Mouse (Mus musculus) ovary, adult 18-20 months (tissue): Measurements from ENCODE around the gene Ntm.

Experiments used
- DNase-seq: peaks from one replicate; pipeline ENCODE4 v3.0.0; 2022; ENCODE audit warnings: low spot score, mixed read lengths

The Ntm gene

DNA sequence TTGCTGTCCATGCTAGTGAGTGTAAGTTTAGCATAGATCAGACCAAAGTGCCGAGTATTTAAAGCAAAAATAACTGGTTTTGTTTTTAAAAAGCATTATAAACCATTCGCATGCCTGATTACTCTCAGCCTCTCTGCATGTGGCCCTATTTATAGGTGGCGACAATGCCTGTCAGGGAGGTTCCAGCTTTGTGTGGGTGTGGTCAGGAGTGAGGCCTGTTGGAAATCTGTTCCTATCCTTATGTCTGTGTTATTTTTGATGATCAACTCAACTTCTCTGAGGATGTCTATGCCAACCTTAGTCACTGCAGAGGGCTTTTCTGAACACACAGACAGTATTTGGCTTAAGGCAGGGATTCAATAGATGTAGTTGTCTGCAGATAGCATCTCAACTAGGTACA, 78.9 kb downstream of the Ntm start:
- DNase-seq = no peak

- DNase-seq = no peak
Measured at GRCm38 (mm10) chr9:29881614-29882013, 81.3 kb downstream of the Ntm start.

DNA sequence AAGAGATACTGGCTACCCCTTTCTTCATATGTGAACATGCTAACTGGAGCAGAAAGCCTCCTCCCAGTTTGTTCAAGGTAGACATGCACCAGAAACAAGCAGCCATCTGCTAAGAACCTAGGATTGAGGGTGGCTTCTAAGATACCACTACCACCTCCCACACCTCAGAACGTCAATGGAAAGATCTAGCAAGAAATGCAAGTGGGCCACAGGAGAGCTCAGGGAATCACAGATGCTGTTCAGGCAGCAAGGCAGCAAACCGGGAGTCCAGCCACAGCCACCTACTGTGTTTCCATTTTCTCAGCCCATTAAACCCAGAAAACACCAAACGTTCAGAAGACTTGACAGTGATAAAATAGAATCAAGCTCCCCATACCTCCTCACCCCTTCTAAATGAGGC, 85.4 kb downstream of the Ntm start:
- no peak for DNase-seq

DNA sequence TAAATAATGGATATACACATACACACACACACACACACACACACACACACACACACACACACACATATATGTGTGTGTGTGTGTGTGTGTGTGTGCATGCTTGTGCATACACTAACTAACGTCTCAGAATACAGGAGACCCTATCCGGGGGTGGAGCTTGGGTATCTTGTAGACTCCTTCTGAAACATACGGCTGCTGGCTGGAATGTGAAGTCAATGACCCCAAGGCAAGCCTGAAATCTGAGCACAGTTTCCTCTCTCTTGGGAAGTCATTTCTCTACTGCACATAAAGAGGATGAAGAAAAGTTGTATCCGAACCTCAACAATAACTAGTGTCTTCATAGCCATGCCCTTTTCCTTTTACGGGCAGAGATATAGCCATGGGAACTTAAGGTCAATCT, 95.2 kb downstream of the Ntm start:
- DNase-seq = no peak

DNA sequence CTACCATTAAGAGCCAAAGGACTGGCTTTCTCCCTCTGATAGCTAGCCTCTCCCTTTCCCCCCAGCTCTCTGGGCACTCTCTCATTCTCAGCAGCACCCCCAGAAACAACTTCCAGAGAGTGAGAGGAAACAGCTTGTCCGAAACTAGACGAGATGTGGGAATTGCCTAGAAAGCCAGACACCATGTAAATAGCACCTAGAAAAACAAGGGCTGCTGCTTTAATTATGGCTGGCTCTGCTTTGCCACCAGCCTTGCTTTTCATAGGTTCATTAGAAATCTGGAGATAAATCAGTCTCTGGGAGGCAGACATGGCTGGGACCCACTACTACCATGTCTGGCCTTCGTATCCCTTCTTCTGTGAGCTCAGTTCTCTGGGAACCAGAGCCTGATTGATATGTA, 96.1 kb downstream of the Ntm start:
- DNase-seq = no peak

DNA sequence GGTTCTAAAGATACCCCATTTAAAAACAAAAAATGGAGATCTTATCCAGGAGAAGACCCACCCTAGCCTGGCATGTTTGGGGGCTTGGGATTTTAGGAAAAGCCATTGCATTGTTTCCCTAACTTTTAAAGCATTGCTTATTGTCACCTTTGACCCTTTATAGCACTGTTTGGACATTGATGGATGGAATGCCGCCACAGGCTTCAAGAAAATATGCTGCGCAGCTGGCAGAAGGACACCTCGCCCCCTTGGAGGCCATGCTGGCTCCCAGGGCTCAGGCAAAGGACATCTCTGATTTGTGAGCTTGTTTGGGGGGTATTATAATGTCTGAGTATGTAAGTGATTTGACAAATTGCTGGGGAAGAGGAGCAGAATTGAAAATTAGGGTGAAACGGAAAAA, 96.8 kb downstream of the Ntm start:
- no peak for DNase-seq

- no peak for DNase-seq
Measured at GRCm38 (mm10) chr9:29865502-29865901, 97.4 kb downstream of the Ntm start.

DNA sequence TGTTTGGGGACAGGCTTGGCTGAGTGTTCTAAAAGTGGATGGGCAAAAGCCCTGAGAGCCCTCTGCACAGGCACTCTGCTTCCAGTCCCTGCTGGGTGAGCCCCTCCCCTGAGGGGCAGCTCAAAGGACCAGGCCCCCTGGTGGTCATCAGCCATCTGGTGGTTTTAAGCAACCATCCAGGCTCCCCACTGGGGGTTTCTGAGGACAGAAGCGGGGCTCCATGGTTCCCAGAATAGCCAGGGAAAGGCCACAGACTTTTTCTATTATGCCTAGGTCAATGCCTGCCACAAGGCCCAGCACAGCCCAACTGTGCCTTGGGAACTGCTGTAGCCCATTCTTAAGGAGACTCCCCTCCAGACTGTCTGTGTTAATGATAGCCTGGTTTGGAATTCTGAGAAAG, 98.1 kb downstream of the Ntm start:
- no peak for DNase-seq

GRCm38 (mm10) chr9:29862408-29862807, 100.5 kb downstream of the Ntm start:
- DNase-seq = no peak

DNA sequence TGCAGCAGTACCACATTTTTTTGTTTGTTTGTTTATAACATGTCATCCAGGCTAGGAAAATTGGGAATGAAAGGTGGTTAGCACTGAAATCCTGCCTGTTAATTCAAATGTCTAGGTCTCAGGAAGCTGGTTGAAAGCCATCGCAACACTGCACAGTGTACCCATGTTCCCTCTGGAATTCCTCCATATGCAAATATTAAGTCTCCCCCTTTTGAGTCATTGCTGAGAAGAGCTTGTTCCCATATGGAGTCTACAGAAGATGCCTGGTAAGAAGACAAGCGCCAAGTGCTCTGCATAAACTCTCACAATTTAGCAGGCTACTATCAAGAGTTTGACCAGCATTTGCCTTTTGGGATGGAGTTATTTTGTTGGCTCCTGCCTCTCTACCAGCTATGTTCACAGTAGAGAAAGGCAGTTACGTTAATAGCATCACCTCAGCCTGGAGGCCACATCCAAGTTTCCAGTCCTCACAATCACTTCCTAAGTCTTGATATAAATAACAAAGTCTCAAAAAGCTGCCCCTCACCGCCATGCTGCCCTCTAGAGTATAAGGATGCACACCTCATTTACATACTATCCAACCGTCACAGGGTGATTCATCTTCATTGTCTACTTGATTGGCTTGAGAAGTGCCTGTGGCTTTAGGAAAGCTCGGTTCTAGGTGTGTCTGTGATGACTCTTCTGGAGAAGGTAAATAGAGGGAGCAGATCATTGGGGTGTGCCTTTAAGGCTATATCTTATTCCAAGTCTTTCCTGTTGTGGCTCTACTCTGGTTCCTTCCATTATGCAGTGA, 103.5 kb downstream of the Ntm start:
- DNase-seq = no peak

DNA sequence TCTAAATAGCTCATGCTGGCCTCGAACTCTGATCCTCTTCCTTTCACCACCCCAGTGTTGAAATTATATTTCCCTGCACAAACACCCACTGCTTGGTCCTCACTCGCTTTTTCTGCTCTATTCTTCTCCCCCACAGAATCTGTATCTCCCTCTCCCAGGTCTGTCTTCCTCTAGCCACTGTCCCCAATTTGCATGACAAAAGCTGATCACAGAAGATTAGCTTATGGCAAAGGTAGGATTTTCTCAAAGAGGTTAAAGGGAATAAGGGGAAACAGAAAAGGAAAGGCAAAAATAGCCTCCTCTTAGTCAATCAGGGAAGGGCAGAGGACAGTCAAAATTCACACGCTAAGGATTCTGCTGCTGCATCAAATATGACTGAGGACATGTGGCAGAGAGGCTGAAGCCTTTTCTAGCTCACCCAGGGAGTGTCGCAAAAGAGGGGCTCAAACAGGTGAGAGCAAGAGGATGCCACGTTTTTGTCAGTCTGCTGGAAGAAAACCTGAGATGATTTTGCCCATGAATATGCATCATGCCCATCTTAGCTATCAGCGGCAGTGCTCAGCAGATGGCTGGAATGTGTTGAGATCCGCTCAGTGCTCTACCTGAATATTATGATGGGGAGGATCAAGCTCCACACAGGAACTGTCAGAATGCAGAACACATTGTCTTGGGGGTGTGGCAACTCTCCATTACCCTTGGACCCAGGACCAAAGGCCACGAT, 114.0 kb downstream of the Ntm start:
- no peak for DNase-seq

GRCm38 (mm10) chr9:29837344-29837743, 125.6 kb downstream of the Ntm start:
- no peak for DNase-seq

DNA sequence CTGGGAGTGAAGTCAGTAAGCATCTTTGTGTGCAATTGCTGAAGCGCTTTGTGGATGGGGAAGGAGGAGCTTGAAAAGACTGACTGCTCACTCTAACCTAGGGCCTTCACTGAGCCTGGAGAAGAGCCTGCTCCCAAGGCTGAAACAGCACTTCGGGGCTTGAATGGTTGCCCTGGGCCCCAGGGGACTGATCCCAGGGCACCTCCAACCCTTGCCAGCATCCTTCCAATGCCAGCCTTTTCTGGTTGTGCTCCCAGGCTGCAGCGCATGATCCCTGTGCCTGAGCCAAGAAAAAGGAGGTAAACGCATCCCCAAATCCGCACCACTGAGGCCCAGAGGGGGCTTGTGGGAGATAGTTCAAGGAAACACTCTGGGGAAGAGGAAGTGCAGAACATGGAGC, 128.0 kb downstream of the Ntm start:
- no peak for DNase-seq

DNA sequence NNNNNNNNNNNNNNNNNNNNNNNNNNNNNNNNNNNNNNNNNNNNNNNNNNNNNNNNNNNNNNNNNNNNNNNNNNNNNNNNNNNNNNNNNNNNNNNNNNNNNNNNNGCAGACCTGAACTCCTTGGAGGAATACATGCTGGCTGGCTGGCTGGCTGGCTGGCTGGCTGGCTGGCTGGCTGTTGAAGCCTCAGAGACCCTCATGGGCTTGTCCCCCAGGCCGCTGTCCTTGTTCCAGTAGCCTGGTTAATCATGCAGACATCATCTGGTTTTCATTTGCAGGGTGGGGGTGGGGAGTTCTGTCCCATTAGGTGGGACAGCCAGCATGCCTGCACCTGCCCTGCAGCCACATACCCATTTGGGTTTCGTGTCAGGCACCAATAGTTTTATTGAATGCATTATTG, 129.2 kb downstream of the Ntm start:
- no peak for DNase-seq

GRCm38 (mm10) chr9:29827240-29827660, 135.7 kb downstream of the Ntm start:
- DNase-seq = no peak

- no peak for DNase-seq
Measured at GRCm38 (mm10) chr9:29825236-29825635, 137.7 kb downstream of the Ntm start.

DNA sequence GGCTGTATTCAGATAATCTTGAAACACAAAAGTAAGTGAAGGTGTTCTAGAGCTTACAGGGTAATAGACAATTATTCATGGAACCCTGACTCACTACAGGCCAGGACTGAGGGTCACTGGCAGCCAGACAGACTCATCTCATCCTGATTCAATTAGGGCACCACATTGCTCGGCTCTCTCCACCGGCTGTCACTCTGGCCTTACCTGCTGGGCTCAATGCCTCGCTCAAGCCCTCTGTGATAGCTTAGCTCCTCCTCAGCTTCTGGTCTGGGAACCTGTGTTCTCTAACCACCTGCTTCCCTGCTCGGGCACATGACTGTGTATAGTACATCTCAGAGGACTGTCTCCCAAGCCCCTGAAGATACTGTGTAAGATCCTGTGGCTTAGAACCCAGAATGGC, 139.2 kb downstream of the Ntm start:
- no peak for DNase-seq

DNA sequence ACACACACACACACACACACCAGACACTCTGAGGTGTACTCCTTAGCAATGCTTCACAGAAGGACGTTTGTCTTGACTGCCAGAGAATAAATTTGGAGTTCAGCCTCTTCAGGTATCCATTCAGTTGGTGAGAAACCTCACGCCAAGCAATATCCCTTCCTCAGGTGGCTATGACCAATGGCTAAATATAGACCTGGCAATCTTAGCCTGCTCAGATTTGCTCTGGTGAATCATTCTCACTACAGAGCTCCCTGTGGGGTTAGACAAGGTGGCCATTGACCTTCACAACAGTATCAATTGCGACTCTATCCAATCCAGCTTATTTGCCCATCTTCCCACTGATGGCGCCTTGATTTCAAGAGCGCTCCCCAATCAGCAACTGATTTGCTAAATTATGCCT, 150.3 kb downstream of the Ntm start:
- DNase-seq = no peak

DNA sequence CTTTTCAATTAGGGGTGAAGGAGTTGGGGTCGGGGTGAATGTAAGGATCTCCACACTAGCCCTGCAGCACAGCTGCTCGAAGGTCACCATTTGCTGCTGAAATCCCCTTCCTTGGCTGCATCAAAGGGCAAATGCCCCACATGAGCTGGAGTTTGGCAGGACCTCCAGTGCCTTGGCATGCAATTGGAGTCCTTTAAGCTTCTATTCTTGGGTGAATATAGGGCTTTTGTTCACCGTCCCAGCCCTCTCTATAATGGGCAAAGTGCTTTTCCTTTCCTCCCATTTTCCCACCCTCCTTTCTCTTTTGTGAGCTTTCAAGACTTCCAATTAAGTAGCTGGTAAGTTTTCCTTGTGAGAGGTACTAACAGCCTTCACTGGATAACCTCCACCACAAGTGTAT, 156.2 kb downstream of the Ntm start:
- DNase-seq = no peak

GRCm38 (mm10) chr9:29804483-29804882, 158.5 kb downstream of the Ntm start:
- no peak for DNase-seq

DNA sequence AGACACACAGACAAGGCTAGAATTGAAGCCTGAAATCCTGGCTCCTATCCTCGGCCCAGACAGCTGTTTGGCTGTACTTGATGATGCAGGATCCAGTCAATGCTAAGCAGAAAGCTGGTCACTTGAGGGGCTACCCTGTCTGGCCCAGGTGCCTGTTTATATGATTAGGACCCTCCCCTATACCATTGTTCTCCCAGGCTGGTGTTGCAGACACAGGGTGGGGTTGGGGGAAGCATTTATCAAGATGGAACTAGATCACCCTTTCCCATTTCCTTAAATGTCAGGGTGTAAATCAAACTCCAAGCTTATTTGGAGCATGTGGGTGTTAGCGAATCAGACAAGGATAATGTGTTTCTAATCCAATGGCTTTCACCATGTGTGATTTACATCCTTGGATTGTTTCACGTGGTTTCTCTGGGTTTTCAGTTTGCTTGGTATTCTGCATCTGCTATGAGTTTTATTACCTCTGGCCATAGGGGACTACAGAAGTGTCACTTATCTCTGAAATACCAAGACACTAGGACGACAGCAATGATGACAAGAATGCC, 159.1 kb downstream of the Ntm start:
- DNase-seq = no peak

GRCm38 (mm10) chr9:29802990-29803737, 159.8 kb downstream of the Ntm start:
- no peak for DNase-seq
